Comparison of ENCODE assay signal across 14 mouse cellular contexts in genomic region chr14:27269836-27270235, GRCm38 (mm10).
A peak's percentile ranks its signal among the peaks of the same experiment; 100 is the strongest.
DNase-seq lines count a peak whose midpoint lies in the region; ATAC-seq and TF ChIP-seq lines count a peak whose summit lies in the region.
"Had no signal": no experiment of that assay in that cellular context is flagged by ENCODE, and none has a peak within 500 bp of the region (broad histone marks: within the 10 kb centered on the region; RNA-seq: fewer than 3 reads in every experiment).

No protein-coding gene starts in this region.

- no peaks in the 10 kb centered on the region for H3K9me3 ChIP-seq in stomach, postnatal 0 days (ENCODE audit: control insufficient read depth, low read length)
- H3K9me3 ChIP-seq: heart, embryonic 12.5 days; liver, embryonic 15.5 days; megakaryocyte, embryonic 14.5 days had no signal

- H3K27me3 ChIP-seq in stomach, postnatal 0 days (ENCODE audit: control insufficient read depth, insufficient read depth, low read length): no peaks in the 10 kb centered on the region
- H3K27me3 ChIP-seq: heart, embryonic 12.5 days; liver, embryonic 15.5 days had no signal

- no peak overlapping the region for H3K4me2 ChIP-seq in stomach, postnatal 0 days (replicated peaks; ENCODE audit: low read depth)
- H3K4me2 ChIP-seq: heart, embryonic 12.5 days; liver, embryonic 15.5 days had no signal

- no peak for ATAC-seq in stomach, postnatal 0 days (ENCODE audit: low FRiP score, low TSS enrichment)
- ATAC-seq: forebrain, embryonic 16.5 days had no signal

- 53% methylated on average over 4 of the region's 4 CpGs for WGBS in stomach, postnatal 0 days

- no peak for TF ChIP-seq EP300 in stomach, postnatal 0 days (optimal IDR thresholded peaks at IDR 0.05)

- no peaks in the 10 kb centered on the region for H3K4me1 ChIP-seq in stomach, postnatal 0 days (replicated peaks; ENCODE audit: control insufficient read depth, insufficient read depth)
- H3K4me1 ChIP-seq: liver, embryonic 15.5 days had no signal

- DNase-seq in gastrocnemius, adult 2 months: no peak
- no peak for DNase-seq in gastrocnemius, postnatal 25 days
- DNase-seq in cerebellum, postnatal 10 days: peak; percentile 77 to 81
- peak; percentile 37 for DNase-seq in layer of hippocampus, adult 9-10 months (ENCODE audit: low spot score)
- DNase-seq in right cerebral cortex, postnatal 14 days: peak; percentile 16
- no peak for DNase-seq in stomach, postnatal 0 days (ENCODE audit: low spot score)
- no peak for DNase-seq in MN1 (ENCODE audit: low spot score)
- no peak for DNase-seq in gastrocnemius, postnatal 14 days
- DNase-seq: adrenal gland, postnatal 14 days; kidney, postnatal 36 days had no signal

- no peaks in the 10 kb centered on the region for H3K36me3 ChIP-seq in stomach, postnatal 0 days (ENCODE audit: control insufficient read depth, insufficient read depth, low read length)
- H3K36me3 ChIP-seq: heart, embryonic 12.5 days; liver, embryonic 15.5 days had no signal

- H3K4me3 ChIP-seq in gastrocnemius, adult 2 months: no peak overlapping the region
- no peak overlapping the region for H3K4me3 ChIP-seq in stomach, postnatal 0 days (ENCODE audit: low read depth, low read length)
- H3K4me3 ChIP-seq: heart, embryonic 12.5 days; liver, embryonic 15.5 days; megakaryocyte, embryonic 14.5 days had no signal

- H3K27ac ChIP-seq in gastrocnemius, adult 2 months: peak overlapping the region; percentile 41; the same call in 1 of the 2 replicates
- H3K27ac ChIP-seq in stomach, postnatal 0 days (replicated peaks): no peak overlapping the region
- H3K27ac ChIP-seq: liver, embryonic 15.5 days had no signal

- TF ChIP-seq CTCF in gastrocnemius, adult 2 months (IDR thresholded peaks at IDR 0.05): no peak
- TF ChIP-seq CTCF in stomach, postnatal 0 days (IDR thresholded peaks at IDR 0.05; ENCODE audit: low read depth): no peak

- H3K9ac ChIP-seq in stomach, postnatal 0 days (ENCODE audit: low read length): no peak overlapping the region
- H3K9ac ChIP-seq: heart, embryonic 12.5 days; liver, embryonic 15.5 days had no signal

- intact Hi-C loops in gastrocnemius, adult 2 months (cut with DNase I): no loop called here
- intact Hi-C loops in gastrocnemius, postnatal 14 days (cut with DNase I; ENCODE audit: low total_unique reads): no loop called here

Comparison
In these comparisons a context has a peak if more than half of its experiments do, and no peak if none do; other contexts are left out.
1. DNase-seq: peak in cerebellum, postnatal 10 days (2 of 2), layer of hippocampus, adult 9-10 months (single experiment) and right cerebral cortex, postnatal 14 days (single experiment); none in gastrocnemius, adult 2 months (single experiment), gastrocnemius, postnatal 25 days (single experiment), stomach, postnatal 0 days (single experiment), MN1 (single experiment) and gastrocnemius, postnatal 14 days (single experiment).